Mouse (Mus musculus): ENCODE data around the gene Slc30a7.
"Not testable (repeated sequence)": the region's sequence is repeated elsewhere in the genome, so short reads cannot be mapped to it uniquely, and the experiment has no call there.

The Slc30a7 gene

GRCm38 (mm10) chr3:115946272-115946671 lies 60.9 kb downstream of the Slc30a7 start:
- no peak for DNase-seq (ENCODE audit: low spot score)

DNA sequence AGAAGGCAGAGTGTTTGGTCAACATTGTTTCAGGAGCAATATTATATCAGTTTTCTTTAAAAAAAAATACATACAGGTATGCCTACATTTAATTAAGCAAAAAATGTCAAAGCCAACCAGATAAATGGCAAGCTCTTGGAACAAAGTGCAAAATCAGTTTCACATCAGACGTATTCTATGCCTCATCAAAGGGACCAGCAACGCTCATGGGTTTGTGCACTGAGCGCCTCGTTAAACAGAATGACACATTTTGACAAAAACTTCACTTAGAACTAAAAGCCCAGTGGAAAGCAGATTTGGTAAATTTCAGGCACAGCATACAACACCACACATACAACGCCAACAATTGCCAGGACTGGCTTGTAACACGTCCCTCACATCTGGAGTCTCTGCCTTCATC lies 62.8 kb downstream of the Slc30a7 start:
- no peak for DNase-seq (ENCODE audit: low spot score)

- DNase-seq (ENCODE audit: low spot score) = no peak
Measured at GRCm38 (mm10) chr3:115941464-115941863, 65.7 kb downstream of the Slc30a7 start.

- DNase-seq (ENCODE audit: low spot score) = no peak
Measured at GRCm38 (mm10) chr3:115940510-115940909, 66.7 kb downstream of the Slc30a7 start.

- DNase-seq (ENCODE audit: low spot score) = no peak
Measured at GRCm38 (mm10) chr3:115937807-115938206, 69.4 kb downstream of the Slc30a7 start.

- DNase-seq (ENCODE audit: low spot score) = no peak
Measured at GRCm38 (mm10) chr3:115936734-115937599, 70.2 kb downstream of the Slc30a7 start.

GRCm38 (mm10) chr3:115933293-115934186 lies 73.7 kb downstream of the Slc30a7 start:
- DNase-seq (ENCODE audit: low spot score) = peak; percentile 24

- DNase-seq (ENCODE audit: low spot score) = no peak
Measured at GRCm38 (mm10) chr3:115931701-115932100, 75.5 kb downstream of the Slc30a7 start.

DNA sequence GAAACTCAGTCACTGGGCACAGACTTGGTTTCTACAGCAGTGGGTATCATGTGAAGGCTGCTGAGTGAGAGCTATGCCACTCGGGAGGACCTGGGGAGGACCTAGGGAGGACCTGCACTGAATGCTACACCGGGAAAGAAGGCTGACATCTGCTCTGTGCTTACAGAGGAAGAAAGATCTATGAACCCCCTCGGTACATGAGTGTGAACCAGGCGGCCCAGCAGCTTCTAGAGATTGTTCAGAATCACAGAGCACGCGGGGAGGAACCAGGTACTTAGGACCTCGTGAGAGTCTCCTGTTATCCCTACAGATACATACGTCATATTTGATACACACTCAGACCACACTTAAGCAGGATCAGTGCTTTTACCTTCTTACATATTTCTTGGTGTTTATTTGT lies 80.7 kb downstream of the Slc30a7 start:
- no peak for DNase-seq (ENCODE audit: low spot score)

DNA sequence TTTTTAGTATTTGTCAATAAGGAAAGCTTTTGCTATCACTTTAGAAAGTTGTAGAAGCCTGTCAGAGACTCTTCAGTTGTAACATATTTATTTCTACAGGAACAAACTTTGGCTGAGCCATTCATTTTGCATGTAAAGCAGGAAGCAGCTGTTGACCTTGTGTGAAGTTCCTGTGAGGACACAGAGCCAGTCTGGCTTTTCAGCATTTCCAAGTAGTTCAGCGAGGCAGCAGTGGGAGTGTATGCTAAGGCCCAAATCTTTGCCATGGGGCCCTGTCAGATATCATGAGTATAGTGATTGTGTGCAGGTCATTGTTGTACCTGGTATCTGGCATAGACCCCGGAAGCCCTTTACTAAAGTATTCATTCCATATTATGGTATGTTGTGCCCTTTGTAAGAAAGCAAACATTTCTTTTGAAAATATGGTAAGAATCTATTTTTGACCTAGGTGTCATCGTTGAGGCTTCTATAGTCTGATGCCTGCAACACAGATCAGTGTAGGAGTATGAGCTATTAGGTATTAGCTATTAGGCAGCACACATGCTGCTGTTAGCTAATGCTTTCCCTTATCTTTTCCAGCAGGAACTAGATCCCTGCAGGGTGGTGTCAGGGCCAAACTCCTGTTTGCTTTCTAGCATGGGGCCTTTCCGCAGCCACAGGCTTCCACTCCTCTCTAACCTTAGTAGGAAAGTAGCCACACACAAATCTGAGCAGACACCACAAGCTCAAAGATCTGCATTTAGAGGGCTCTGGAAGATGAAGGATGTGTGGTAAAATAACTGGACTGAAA lies 82.6 kb downstream of the Slc30a7 start:
- no peak for DNase-seq (ENCODE audit: low spot score)

DNA sequence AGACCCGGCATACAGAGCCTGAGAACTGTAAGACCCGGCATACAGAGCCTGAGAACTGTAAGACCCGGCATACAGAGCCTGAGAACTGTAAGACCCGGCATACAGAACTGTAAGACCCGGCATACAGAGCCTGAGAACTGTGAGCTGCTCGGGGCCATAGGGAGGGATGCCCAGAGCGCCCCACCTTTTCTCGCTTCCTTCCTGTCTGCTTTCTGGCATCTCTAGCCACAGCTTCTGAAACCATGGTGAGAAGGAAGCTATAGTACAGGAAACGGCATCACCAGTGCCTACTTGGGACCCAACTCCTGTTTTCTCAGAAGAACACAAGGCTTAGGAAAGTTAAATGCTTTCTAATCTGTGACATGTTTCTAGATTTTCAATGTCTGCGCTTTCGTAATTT lies 99.8 kb downstream of the Slc30a7 start:
- DNase-seq (ENCODE audit: low spot score) = not testable (repeated sequence)

- DNase-seq (ENCODE audit: low spot score) = no peak
Measured at GRCm38 (mm10) chr3:115905567-115905966, 101.6 kb downstream of the Slc30a7 start.

GRCm38 (mm10) chr3:115905067-115905466 lies 102.1 kb downstream of the Slc30a7 start:
- no peak for DNase-seq (ENCODE audit: low spot score)

DNA sequence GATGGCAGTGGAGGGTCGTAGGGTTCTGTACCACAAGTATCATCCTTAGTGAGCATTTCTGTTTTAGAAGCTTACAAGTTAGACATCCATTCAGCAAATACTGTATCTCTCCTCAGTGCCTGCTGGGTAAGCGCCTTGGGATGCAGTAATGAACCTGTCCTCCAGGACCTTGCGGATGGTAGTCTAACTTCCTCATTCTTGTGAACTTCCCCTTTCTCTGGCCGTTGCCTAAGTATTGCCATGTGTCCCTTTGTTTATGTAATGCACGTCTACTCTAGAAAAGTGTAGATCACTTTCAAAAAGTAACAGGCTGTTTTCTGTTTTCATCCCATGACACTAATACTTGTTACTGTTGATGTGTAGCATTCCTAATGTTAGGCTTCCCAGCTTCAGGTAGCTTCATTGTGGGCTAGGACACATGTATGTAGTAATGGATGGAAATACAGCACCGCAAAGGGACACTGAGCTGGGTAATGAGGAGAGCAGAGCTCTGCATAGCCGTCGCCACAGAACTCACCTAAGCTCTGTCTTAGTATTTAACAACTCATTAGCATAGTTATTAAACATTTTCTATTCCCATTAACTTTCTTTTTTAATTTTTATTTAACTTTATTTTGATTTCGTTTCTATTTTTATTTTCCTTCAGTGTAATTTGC lies 104.8 kb downstream of the Slc30a7 start:
- DNase-seq (ENCODE audit: low spot score) = no peak

GRCm38 (mm10) chr3:115898354-115898948 lies 108.8 kb downstream of the Slc30a7 start:
- no peak for DNase-seq (ENCODE audit: low spot score)

DNA sequence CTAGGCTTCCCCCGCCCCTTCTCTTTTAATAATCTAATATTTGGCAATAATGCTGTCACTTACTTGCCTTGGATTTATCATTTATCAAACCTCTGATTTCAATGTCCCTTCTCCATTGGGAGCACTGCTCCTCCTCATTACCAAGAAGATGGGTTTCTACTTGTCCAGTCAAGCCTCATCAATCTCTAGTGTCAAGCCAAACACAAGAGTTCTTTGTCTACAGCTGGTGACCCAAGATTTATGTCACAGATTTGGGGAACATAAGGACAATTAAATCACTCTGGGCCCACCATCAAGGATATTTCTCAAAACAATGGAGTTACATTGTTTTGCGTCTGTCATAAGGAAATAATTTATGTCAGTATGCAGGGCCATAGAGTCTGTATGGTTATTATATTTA lies 114.0 kb downstream of the Slc30a7 start:
- no peak for DNase-seq (ENCODE audit: low spot score)

DNA sequence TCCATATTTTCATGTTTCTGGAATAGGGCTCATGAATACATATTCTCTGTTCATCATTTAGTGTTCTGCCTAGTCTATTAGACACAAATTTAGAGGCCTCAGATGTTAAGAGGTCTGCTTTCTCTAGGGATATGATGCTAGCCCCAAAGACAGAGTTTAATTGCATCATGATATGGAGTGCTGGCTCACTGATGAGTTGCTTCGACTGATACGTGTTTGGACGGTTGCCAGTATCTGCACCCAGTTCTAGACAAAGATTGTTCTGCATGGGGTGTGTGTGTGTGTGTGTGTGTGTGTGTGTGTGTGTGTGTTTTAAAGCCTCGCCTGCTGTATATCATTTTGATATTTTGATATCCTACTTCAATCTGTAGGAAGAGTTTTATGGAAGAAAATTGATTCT lies 114.9 kb downstream of the Slc30a7 start:
- no peak for DNase-seq (ENCODE audit: low spot score)
